Mouse (Mus musculus): Measurements from ENCODE around the gene Crisp3.

The Crisp3 gene

DNA sequence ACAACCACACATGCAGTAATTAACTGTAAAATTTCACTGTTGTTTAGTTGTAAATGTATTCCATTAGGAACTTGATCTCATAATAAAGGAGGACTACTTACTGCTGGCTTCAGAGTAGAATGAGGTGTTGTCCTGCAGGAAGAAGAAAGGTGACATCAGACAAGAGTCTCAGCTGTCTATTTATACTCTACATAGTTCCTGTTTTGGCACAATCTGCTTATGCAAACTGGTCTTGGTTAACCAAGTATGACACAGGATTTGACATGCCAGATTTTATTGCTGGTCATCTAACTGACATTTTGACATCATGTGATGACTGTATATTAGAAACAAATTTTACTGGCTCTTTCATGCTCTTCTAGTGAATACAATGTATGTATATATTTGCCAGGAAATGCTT, at the start of gene Crisp3:
Crisp3 (minus strand) TSS at position 154 of the 400 bp plus-strand sequence.
- no peak for DNase-seq (ENCODE audit: low spot score)

DNA sequence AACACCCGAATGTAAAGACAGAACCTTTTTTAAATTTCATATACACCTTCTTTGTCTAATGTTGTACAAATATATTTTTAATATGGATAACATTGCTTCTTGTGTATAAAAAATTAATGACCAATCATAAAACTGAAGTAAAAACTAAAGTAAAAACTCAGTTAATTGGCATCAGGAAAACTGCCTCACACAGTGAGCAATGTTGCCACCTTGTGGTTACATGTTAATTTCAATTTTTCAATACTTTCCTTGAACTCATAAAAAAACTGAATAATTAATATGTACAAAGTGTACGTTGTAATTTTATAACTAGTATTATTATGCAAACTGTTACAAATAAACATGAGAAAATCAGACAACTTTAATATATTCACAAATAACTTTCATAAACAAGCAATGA, 43.3 kb upstream of the Crisp3 start:
- DNase-seq (ENCODE audit: low spot score) = peak; percentile 12

DNA sequence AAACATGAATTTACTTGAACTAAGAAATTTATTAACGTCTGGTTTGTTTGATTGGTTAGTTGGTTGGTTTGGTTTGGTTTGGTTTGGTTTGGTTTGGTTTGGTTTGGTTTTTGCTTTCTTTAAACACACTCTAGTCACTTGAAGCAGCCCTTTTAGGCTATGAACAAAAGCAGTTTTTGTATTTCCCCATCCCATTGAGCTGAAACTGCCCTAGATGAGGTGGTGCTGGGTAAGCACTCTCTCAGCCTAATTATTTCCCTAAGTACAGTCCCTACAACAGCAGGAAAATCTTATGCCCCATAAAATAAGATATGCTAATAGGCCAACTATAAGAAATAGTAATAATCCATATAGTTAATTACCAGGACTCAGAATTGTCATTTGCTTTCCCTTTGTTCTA, 33.4 kb upstream of the Crisp3 start:
- DNase-seq (ENCODE audit: low spot score) = no peak

DNA sequence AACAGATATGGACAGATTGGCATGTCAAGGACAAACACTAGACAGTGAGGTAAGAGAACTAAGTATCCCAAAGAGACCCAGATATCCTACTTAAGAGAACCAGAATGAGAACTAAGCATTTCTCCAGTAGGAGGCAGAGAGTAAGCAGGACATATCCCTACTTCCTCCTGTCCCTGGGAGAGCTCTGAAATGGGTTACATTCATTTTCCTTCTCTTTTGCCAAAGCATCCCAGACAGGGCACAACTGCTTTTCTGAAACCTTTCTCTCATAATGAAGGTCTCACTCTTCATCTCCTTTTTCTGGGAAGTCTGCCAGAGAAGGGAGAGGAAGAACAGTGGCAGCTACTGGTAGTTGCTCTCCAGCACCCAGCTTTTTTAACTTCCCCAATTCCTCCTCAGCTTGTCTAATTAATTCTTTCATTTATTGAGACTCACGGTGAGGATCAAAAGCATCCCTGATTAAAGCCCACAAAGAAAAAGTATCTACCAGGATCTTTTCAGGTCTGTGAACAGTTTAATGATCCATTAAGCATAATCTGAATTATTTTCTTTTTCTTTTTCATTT, 32.9 kb upstream of the Crisp3 start:
- no peak for DNase-seq (ENCODE audit: low spot score)

DNA sequence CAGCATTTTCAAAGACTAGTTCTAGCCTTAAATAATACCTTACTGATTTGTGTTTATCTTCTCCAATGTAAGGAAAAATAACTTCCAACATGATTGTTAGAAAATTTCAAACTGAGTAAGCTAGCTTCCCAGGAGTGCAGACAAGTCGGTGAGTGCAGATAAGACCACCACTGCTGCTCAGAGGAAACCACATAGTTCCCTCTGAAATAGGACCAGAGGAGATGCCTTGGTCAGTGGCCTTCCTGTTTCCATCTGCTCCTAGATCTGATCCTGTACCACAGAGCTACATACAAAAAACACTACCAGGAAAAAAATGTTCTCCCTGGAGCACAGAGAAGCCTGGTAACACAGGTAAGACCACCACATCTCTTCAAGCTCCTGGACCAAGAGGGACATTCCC, 10.4 kb upstream of the Crisp3 start:
- no peak for DNase-seq (ENCODE audit: low spot score)

DNA sequence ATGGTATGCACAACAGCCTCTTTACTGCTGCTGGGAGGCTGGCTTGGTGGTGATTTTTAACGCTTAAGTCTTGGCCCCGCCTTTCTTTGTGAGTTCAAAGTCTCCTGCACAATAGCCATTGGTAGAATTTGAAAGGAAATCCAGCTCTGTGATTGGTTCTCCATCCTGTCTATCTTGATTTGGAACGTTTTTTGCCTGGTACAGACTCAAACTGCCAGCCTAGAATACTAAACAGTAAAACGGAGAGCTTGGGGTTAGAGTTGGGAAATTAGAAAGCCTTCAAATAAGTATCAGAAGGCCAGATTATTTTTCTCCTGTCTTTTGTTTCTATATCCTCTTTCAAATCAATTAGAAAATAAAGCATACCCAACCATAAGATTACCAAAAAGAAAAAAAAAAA, 33.5 kb downstream of the Crisp3 start, which contains the start of gene Pgk2:
Pgk2 (minus strand) TSS at position 101 of the 400 bp plus-strand sequence.
- DNase-seq (ENCODE audit: low spot score) = no peak

DNA sequence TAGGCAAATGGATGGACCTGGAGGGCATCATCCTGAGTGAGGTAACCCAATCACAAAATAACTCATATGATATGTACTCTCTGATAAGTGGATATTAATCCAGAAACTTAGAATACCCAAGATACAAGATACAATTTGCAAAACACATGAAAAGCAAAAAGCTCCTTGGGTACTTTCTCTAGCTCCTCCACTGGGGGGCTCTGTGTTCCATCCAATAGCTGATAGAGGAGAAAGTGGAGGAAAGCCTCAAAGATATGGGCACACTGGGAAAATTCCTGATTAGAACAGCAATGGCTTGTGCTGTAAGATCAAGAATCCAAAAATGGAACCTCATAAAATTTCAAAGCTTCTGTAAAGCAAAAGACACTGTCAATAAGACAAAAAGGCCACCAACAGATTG, 40.3 kb downstream of the Crisp3 start:
- peak; percentile 5 for DNase-seq (ENCODE audit: low spot score)

DNA sequence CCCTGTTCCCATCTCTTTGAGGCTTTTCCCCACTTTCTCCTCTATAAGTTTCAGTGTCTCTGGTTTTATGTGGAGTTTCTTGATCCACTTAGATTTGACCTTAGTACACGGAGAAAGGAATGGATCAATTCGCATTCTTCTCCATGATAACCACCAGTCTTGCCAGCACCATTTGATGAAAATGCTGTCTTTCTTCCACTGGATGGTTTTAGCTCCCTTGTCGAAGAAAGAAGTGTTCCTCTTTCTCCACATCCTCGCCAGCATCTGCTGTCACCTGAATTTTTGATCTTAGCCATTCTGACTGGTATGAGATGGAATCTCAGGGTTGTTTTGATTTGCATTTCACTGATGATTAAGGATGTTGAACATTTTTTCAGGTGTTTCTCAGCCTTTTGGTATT, 51.9 kb downstream of the Crisp3 start:
- peak; percentile 24 for DNase-seq (ENCODE audit: low spot score)
